9 mouse cellular contexts compared by ENCODE assay signal in the genomic region with DNA sequence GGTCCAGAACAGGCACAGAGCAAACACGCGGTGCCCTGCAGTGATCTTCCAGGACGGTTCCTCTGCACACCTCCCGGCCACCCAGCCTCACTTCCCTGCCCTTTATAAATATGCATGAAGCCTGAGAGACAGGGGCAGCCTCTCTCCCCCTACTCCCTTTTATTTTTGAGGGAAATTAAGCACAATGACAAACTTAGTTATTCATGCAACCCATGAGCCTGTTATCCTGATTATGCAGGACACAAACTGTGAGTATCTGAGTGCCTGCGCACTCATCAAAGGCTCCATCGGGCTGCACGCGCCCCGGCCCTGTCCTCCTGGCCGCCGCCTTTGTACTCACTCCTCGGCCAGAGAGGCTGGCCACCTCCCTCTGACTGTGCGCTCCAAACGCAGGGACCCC. TPM values are rescaled to one million over a fixed set of nuclear protein-coding genes. Genes with fewer than 3 reads are reported as not detected.
A peak's percentile ranks its signal among the peaks of the same experiment; 100 is the strongest.
DNase-seq lines count a peak whose midpoint lies in the region; ATAC-seq lines count a peak whose summit lies in the region.
"Had no signal": no experiment of that assay in that cellular context is flagged by ENCODE, and none has a peak within 500 bp of the region (broad histone marks: within the 10 kb centered on the region; RNA-seq: fewer than 3 reads in every experiment).

No protein-coding gene starts in this region.

- no peaks in the 10 kb centered on the region for H3K36me3 ChIP-seq in liver, embryonic 11.5 days (ENCODE audit: control insufficient read depth, insufficient read depth, low read length)
- H3K36me3 ChIP-seq in embryonic facial prominence, embryonic 13.5 days, result no peaks in the 10 kb centered on the region
- H3K36me3 ChIP-seq in limb, embryonic 10.5 days, result no peaks in the 10 kb centered on the region

- ATAC-seq in liver, embryonic 11.5 days (replicated peaks; ENCODE audit: low FRiP score), result no peak
- ATAC-seq in embryonic facial prominence, embryonic 13.5 days (ENCODE audit: insufficient number of reproducible peaks, insufficient read depth, low FRiP score, low TSS enrichment, low read depth), result no peak
- ATAC-seq: intestine, postnatal 0 days had no signal

- H3K4me1 ChIP-seq in liver, embryonic 11.5 days (replicated peaks; ENCODE audit: control insufficient read depth, insufficient read depth, low read length), result no peaks in the 10 kb centered on the region
- H3K4me1 ChIP-seq in embryonic facial prominence, embryonic 13.5 days, result no peaks in the 10 kb centered on the region
- peaks cover 11% of the 10 kb centered on the region for H3K4me1 ChIP-seq in limb, embryonic 10.5 days

- H3K9ac ChIP-seq in liver, embryonic 11.5 days (ENCODE audit: low read depth, low read length), result no peak overlapping the region
- H3K9ac ChIP-seq in embryonic facial prominence, embryonic 13.5 days, result peak overlapping the region; percentile 28; the same call in 1 of the 2 replicates

- no peak overlapping the region for H3K4me3 ChIP-seq in liver, embryonic 11.5 days (ENCODE audit: low read depth, low read length)
- no peak overlapping the region for H3K4me3 ChIP-seq in embryonic facial prominence, embryonic 13.5 days
- H3K4me3 ChIP-seq in limb, embryonic 10.5 days, result peak overlapping the region; percentile 42

- no peak overlapping the region for H3K27ac ChIP-seq in liver, embryonic 11.5 days (ENCODE audit: low read depth, low read length)
- H3K27ac ChIP-seq in embryonic facial prominence, embryonic 13.5 days, result no peak overlapping the region
- H3K27ac ChIP-seq in limb, embryonic 10.5 days, result peak overlapping the region; percentile 74

- H3K4me2 ChIP-seq in liver, embryonic 11.5 days, result peak overlapping the region; percentile 33
- peak overlapping the region; percentile 44 for H3K4me2 ChIP-seq in embryonic facial prominence, embryonic 13.5 days

- DNase-seq in liver, embryonic 11.5 days (ENCODE audit: low spot score), result no peak
- DNase-seq in liver, result no peak
- peak; percentile 50 for DNase-seq in limb, embryonic 10.5 days (ENCODE audit: low spot score)
- peak; percentile 37 for DNase-seq in retina, postnatal 1 day
- no peak for DNase-seq in ovary, postnatal 36 days (ENCODE audit: low spot score)
- DNase-seq in right cerebral cortex, adult 18-20 months, result no peak
- DNase-seq in layer of hippocampus, adult 11-12 months (ENCODE audit: low spot score), result no peak

- no peaks in the 10 kb centered on the region for H3K9me3 ChIP-seq in liver, embryonic 11.5 days (ENCODE audit: control insufficient read depth, low read length)
- H3K9me3 ChIP-seq in embryonic facial prominence, embryonic 13.5 days, result no peaks in the 10 kb centered on the region
- H3K9me3 ChIP-seq in limb, embryonic 10.5 days (replicated peaks), result no peaks in the 10 kb centered on the region

- H3K27me3 ChIP-seq in liver, embryonic 11.5 days (replicated peaks; ENCODE audit: control insufficient read depth, insufficient read depth, low read length), result no peaks in the 10 kb centered on the region; the same call in 1 of the 2 replicates
- peaks cover 11% of the 10 kb centered on the region for H3K27me3 ChIP-seq in embryonic facial prominence, embryonic 13.5 days
- H3K27me3 ChIP-seq in limb, embryonic 10.5 days (ENCODE audit: low read depth, poor library complexity, severe bottlenecking), result peaks cover 11% of the 10 kb centered on the region

- 22% methylated on average over 14 of the region's 14 CpGs for whole genome bisulfite sequencing in liver, embryonic 11.5 days
- WGBS in embryonic facial prominence, embryonic 13.5 days, result 3% methylated on average over 14 of the region's 14 CpGs
- WGBS in limb, embryonic 10.5 days, result 4% methylated on average over 14 of the region's 14 CpGs

RNA-seq across cellular contexts. Expression of gene Ccne1, which starts 32.8 kb away (rescaled TPM):
- 191 and 205 TPM in 2 replicates for polyA plus RNA-seq in liver, embryonic 11.5 days (2014; fragmentation: Nextera tagmentation; extraction: Ambion mirVana)
- polyA plus RNA-seq in embryonic facial prominence, embryonic 13.5 days (2015; fragmentation: Nextera tagmentation; extraction: Ambion mirVana), result 55.2 and 61.4 TPM in 2 replicates
- 158 and 194 TPM in 2 replicates for polyA plus RNA-seq in limb, embryonic 10.5 days (2016; fragmentation: Nextera tagmentation; extraction: Ambion mirVana)

RNA-seq across cellular contexts. Expression of gene Uri1, which starts 51.2 kb away (rescaled TPM):
- 42.2 and 45.9 TPM in 2 replicates for polyA plus RNA-seq in liver, embryonic 11.5 days (2014; fragmentation: Nextera tagmentation; extraction: Ambion mirVana)
- polyA plus RNA-seq in embryonic facial prominence, embryonic 13.5 days (2015; fragmentation: Nextera tagmentation; extraction: Ambion mirVana), result 44.4 and 45.1 TPM in 2 replicates
- polyA plus RNA-seq in limb, embryonic 10.5 days (2016; fragmentation: Nextera tagmentation; extraction: Ambion mirVana), result 39.1 and 41.7 TPM in 2 replicates

Comparison
In these comparisons a context has a peak if more than half of its experiments do, and no peak if none do; other contexts are left out.
1. DNase-seq: peak in limb, embryonic 10.5 days (single experiment) and retina, postnatal 1 day (single experiment); none in liver, embryonic 11.5 days (single experiment), liver (single experiment), ovary, postnatal 36 days (single experiment), right cerebral cortex, adult 18-20 months (single experiment) and layer of hippocampus, adult 11-12 months (single experiment).